Mouse (Mus musculus): ENCODE measurements around the gene Olfr10. TPM values are rescaled to one million over a fixed set of nuclear protein-coding genes. Genes with fewer than 3 reads are reported as not detected.
"Not testable (repeated sequence)": the region's sequence is repeated elsewhere in the genome, so short reads cannot be mapped to it uniquely, and the experiment has no call there.

Olfr10 gene
- polyA plus RNA-seq, 1 experiment from 2014 or later = not detected

DNA sequence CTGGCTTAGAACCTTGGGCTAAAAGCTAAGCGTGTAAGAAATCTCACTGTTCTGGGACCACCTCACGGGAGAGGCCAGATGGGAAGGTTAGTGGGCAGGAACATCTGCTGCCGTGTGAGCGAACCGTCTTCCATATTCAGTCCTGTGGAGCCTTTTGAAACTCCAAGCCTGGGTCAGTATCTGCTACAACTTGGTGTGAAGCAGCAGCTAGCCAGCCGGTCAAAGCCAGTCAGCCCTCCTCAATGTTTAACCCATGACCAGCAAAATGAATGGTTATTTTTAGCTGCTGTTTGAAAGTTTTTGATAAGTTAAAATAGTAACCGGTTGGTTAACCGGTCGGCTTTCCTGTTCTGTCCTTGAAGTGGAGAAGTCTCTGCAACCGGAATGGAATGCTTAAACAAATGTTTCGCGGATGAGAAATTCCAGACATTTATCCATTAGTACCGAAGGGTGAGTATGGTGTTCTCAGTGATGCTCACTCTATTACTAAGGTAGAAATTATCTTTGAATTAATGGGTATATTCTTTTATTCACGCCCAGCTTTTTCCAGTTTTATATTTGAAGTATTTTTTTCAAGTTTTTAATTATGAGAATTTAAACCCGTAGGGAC lies 36.5 kb upstream of the Olfr10 start:
- peaks cover 9% of the 10 kb centered on the region for H3K36me3 ChIP-seq (ENCODE audit: control insufficient read depth, insufficient read depth)
- H3K27ac ChIP-seq (ENCODE audit: low read depth, low read length) = no peak overlapping the region
- TF ChIP-seq CTCF (IDR thresholded peaks at IDR 0.05; ENCODE audit: low read depth) = no peak
- H3K9me3 ChIP-seq (ENCODE audit: control insufficient read depth) = no peaks in the 10 kb centered on the region
- no peaks in the 10 kb centered on the region for H3K27me3 ChIP-seq (replicated peaks; ENCODE audit: control insufficient read depth, insufficient read depth, low read length)
- no peak overlapping the region for H3K9ac ChIP-seq (ENCODE audit: low read depth, low read length)
- ATAC-seq = no peak
- H3K4me3 ChIP-seq (ENCODE audit: low read depth, low read length) = no peak overlapping the region
- WGBS = 65% methylated on average over 15 of the region's 15 CpGs
- no peak overlapping the region for H3K4me2 ChIP-seq (replicated peaks; ENCODE audit: low read depth)
- peaks cover 3% of the 10 kb centered on the region; the same call in 1 of the 2 replicates for H3K4me1 ChIP-seq (replicated peaks; ENCODE audit: control insufficient read depth, insufficient read depth, low read length)

- Histone ChIP-seq H3K4me1 (replicated peaks; ENCODE audit: control insufficient read depth, insufficient read depth, low read length) (peaks cover 3% of the 10 kb centered on the region; the same call in 1 of the 2 replicates), H3K27ac (ENCODE audit: low read depth, low read length) (no peak overlapping the region), H3K27me3 (replicated peaks; ENCODE audit: control insufficient read depth, insufficient read depth, low read length) (no peaks in the 10 kb centered on the region), H3K9ac (ENCODE audit: low read depth, low read length) (no peak overlapping the region), H3K36me3 (ENCODE audit: control insufficient read depth, insufficient read depth) (peaks cover under 1% of the 10 kb centered on the region; the same call in 1 of the 2 replicates), H3K4me3 (ENCODE audit: low read depth, low read length) (no peak overlapping the region), H3K9me3 (ENCODE audit: control insufficient read depth) (no peaks in the 10 kb centered on the region), H3K4me2 (replicated peaks; ENCODE audit: low read depth) (no peak overlapping the region)
- no peak for TF ChIP-seq CTCF (IDR thresholded peaks at IDR 0.05; ENCODE audit: low read depth)
- no peak for ATAC-seq
- 91% methylated on average over 9 of the region's 9 CpGs for WGBS
Observed at GRCm38 (mm10) chr11:49269761-49270160, 34.8 kb upstream of the Olfr10 start.

- no peaks in the 10 kb centered on the region for H3K27me3 ChIP-seq (replicated peaks; ENCODE audit: control insufficient read depth, insufficient read depth, low read length)
- no peaks in the 10 kb centered on the region for H3K36me3 ChIP-seq (ENCODE audit: control insufficient read depth, insufficient read depth)
- ATAC-seq = no peak
- no peak for TF ChIP-seq CTCF (IDR thresholded peaks at IDR 0.05; ENCODE audit: low read depth)
- H3K9ac ChIP-seq (ENCODE audit: low read depth, low read length) = no peak overlapping the region
- H3K4me3 ChIP-seq (ENCODE audit: low read depth, low read length) = no peak overlapping the region
- WGBS = 87% methylated on average over 4 of the region's 4 CpGs
- H3K4me1 ChIP-seq (replicated peaks; ENCODE audit: control insufficient read depth, insufficient read depth, low read length) = peaks cover 3% of the 10 kb centered on the region; the same call in 1 of the 2 replicates
- H3K9me3 ChIP-seq (ENCODE audit: control insufficient read depth) = no peaks in the 10 kb centered on the region
- no peak overlapping the region for H3K27ac ChIP-seq (ENCODE audit: low read depth, low read length)
- H3K4me2 ChIP-seq (replicated peaks; ENCODE audit: low read depth) = no peak overlapping the region
Observed at GRCm38 (mm10) chr11:49270368-49270767, 34.2 kb upstream of the Olfr10 start.

DNA sequence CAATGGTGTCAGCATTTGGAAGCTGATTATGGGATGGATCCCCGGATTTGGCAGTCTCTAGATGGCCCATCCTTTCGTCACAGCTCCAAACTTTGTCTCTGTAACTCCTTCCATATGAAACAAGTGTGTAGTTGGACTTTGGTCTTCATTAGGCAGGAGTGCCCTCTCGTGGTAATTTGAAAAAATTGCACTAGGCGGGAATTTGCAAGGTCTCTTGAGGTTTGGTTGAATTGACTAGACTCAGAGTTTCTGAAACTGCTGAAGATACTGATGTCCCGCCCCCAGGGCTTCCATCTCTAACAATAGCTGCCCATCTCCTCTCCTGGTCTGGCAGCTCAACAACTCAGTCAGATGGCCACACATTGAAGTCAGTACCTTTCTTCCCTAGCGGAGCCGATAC lies 33.2 kb upstream of the Olfr10 start:
- no peak overlapping the region for H3K27ac ChIP-seq (ENCODE audit: low read depth, low read length)
- H3K27me3 ChIP-seq (replicated peaks; ENCODE audit: control insufficient read depth, insufficient read depth, low read length) = no peaks in the 10 kb centered on the region
- no peaks in the 10 kb centered on the region for H3K9me3 ChIP-seq (ENCODE audit: control insufficient read depth)
- H3K36me3 ChIP-seq (ENCODE audit: control insufficient read depth, insufficient read depth) = no peaks in the 10 kb centered on the region
- ATAC-seq = no peak
- H3K9ac ChIP-seq (ENCODE audit: low read depth, low read length) = no peak overlapping the region
- WGBS = 30% methylated on average over 7 of the region's 7 CpGs
- H3K4me3 ChIP-seq (ENCODE audit: low read depth, low read length) = no peak overlapping the region
- peaks cover 3% of the 10 kb centered on the region; the same call in 1 of the 2 replicates for H3K4me1 ChIP-seq (replicated peaks; ENCODE audit: control insufficient read depth, insufficient read depth, low read length)
- peak; percentile 86 for TF ChIP-seq CTCF (IDR thresholded peaks at IDR 0.05; ENCODE audit: low read depth)
- no peak overlapping the region for H3K4me2 ChIP-seq (replicated peaks; ENCODE audit: low read depth)

- no peak for ATAC-seq
- no peak overlapping the region for H3K4me3 ChIP-seq (ENCODE audit: low read depth, low read length)
- H3K36me3 ChIP-seq (ENCODE audit: control insufficient read depth, insufficient read depth) = no peaks in the 10 kb centered on the region
- H3K27ac ChIP-seq (ENCODE audit: low read depth, low read length) = no peak overlapping the region
- no peak for TF ChIP-seq CTCF (IDR thresholded peaks at IDR 0.05; ENCODE audit: low read depth)
- H3K9me3 ChIP-seq (ENCODE audit: control insufficient read depth) = no peaks in the 10 kb centered on the region
- no peak overlapping the region for H3K9ac ChIP-seq (ENCODE audit: low read depth, low read length)
- no peaks in the 10 kb centered on the region for H3K27me3 ChIP-seq (replicated peaks; ENCODE audit: control insufficient read depth, insufficient read depth, low read length)
- WGBS = 75% methylated on average over 11 of the region's 11 CpGs
- H3K4me2 ChIP-seq (replicated peaks; ENCODE audit: low read depth) = no peak overlapping the region
- H3K4me1 ChIP-seq (replicated peaks; ENCODE audit: control insufficient read depth, insufficient read depth, low read length) = no peaks in the 10 kb centered on the region
Observed at GRCm38 (mm10) chr11:49273834-49274519, 30.6 kb upstream of the Olfr10 start.

DNA sequence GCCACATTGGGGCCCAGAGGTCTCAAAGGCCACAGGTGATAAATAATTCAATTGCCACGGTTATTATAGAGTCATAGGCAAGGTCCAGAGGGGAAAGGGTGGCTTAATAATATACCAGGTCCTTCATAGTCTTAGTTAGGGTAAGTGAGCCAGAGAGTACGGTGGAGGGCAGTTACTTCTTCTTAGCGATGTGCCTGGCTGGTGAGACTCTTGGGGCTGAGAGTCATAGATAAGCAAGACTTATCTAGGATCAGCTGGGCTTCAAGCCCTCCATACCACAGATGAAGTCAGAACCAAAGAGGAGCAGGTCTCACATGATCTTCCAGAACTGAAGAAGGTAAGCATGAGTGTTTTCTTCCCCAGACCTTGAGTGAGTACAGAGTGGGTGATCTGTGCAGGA lies 26.3 kb upstream of the Olfr10 start, which contains the start of gene Olfr1393:
Gene Olfr1393 (plus strand): TSS at position 83 of the 400 bp plus-strand sequence.
- Histone ChIP-seq H3K4me1 (replicated peaks; ENCODE audit: control insufficient read depth, insufficient read depth, low read length) (no peaks in the 10 kb centered on the region), H3K27ac (ENCODE audit: low read depth, low read length) (no peak within 1 kb of the TSS), H3K9ac (ENCODE audit: low read depth, low read length) (no peak within 1 kb of the TSS), H3K9me3 (ENCODE audit: control insufficient read depth) (no peaks in the 10 kb centered on the region), H3K4me2 (replicated peaks; ENCODE audit: low read depth) (no peak within 1 kb of the TSS), H3K4me3 (ENCODE audit: low read depth, low read length) (no peak within 1 kb of the TSS), H3K36me3 (ENCODE audit: control insufficient read depth, insufficient read depth) (no peaks in the 10 kb centered on the region), H3K27me3 (replicated peaks; ENCODE audit: control insufficient read depth, insufficient read depth, low read length) (no peaks in the 10 kb centered on the region)
- no peak for ATAC-seq
- no peak for TF ChIP-seq CTCF (IDR thresholded peaks at IDR 0.05; ENCODE audit: low read depth)
- WGBS = 51% methylated on average over 3 of the region's 3 CpGs

- not testable (repeated sequence) for H3K4me1 ChIP-seq (replicated peaks; ENCODE audit: control insufficient read depth, insufficient read depth, low read length); H3K4me2 ChIP-seq (replicated peaks; ENCODE audit: low read depth); H3K27me3 ChIP-seq (replicated peaks; ENCODE audit: control insufficient read depth, insufficient read depth, low read length); H3K9ac ChIP-seq (ENCODE audit: low read depth, low read length); H3K27ac ChIP-seq (ENCODE audit: low read depth, low read length); ATAC-seq; H3K4me3 ChIP-seq (ENCODE audit: low read depth, low read length); H3K36me3 ChIP-seq (ENCODE audit: control insufficient read depth, insufficient read depth); H3K9me3 ChIP-seq (ENCODE audit: control insufficient read depth)
- 28% methylated on average over 1 of the region's 1 CpGs for WGBS
Observed at GRCm38 (mm10) chr11:49284982-49285381, 19.6 kb upstream of the Olfr10 start, which contains the start of gene Olfr1392. Gene Olfr1392, plus strand, starts transcription at chr11:49285282.
